Mouse (Mus musculus) embryonic facial prominence, embryonic 12.5 days (tissue): ENCODE measurements at regions not wholly inside any gene's neighbourhood (a gene's known extent, or its start where the extent isn't known, plus 50 kb on each side); places are given as distances from the start of the nearest gene placed in this dataset.

Experiments used
- ATAC-seq: fragments of 200-750 bp; cut with Nextera tagmentation; 2 replicates; pipeline ENCODE4 v1.8.0; 2017; ENCODE audit not compliant: insufficient number of reproducible peaks, insufficient read depth, low FRiP score, low TSS enrichment
- H3K27ac ChIP-seq: fragments of 300-500 bp; sonication (generic); 2 replicates; pipeline ENCODE4 v1.5.1; 2016; ENCODE audit warnings: mild to moderate bottlenecking
- H3K27me3 ChIP-seq: fragments of 300-500 bp; sonication (generic); 2 replicates; pipeline ENCODE4 v1.6.1; 2016; ENCODE audit warnings: mild to moderate bottlenecking, moderate library complexity
- H3K36me3 ChIP-seq: fragments of 300-500 bp; sonication (generic); 2 replicates; pipeline ENCODE4 v1.6.1; 2016; ENCODE audit warnings: mild to moderate bottlenecking
- H3K4me1 ChIP-seq: fragments of 300-500 bp; sonication (generic); 2 replicates; pipeline ENCODE4 v1.6.1; 2016
- H3K4me2 ChIP-seq: fragments of 300-500 bp; sonication (generic); replicated peaks from 2 replicates; pipeline ENCODE4 v1.6.1; 2016; ENCODE audit warnings: mild to moderate bottlenecking, moderate library complexity
- H3K4me3 ChIP-seq: fragments of 300-500 bp; sonication (generic); 2 replicates; pipeline ENCODE4 v1.5.1; 2016; ENCODE audit warnings: mild to moderate bottlenecking
- H3K9ac ChIP-seq: fragments of 300-500 bp; sonication (generic); 2 replicates; pipeline ENCODE4 v1.6.1; 2016; ENCODE audit warnings: mild to moderate bottlenecking, moderate library complexity
- H3K9me3 ChIP-seq: fragments of 300-500 bp; sonication (generic); 2 replicates; pipeline ENCODE4 v1.6.1; 2016; ENCODE audit warnings: mild to moderate bottlenecking, moderate library complexity
- WGBS: fragments of 180-500 bp; shearing (Covaris S2); methylation state at CpG from one replicate; pipeline ENCODE4 v1.1.7; 2016; 5-methylcytosine and 5-hydroxymethylcytosine counted together

DNA sequence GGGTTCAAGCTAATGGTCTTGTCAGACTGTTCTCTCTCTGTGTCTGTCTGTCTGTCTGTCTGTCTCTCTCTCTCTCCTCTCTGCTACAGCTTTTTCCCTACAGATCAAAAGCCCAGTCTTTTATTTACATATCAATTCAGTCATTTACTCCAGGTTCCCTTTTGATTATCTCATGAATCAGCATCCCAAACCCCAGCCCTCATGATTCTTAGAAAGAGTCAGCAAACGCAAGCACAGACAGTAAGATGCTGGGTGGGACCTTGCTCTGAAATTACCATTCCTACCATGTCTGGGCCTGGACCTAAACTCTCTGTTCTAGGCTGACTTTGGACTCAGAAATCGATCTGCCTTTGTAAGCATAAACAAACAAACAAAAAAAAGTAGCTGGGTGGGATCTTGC is 218.0 kb downstream of the Lrig3 start:
- no peak overlapping the region for H3K4me2 ChIP-seq
- no peak overlapping the region for H3K4me3 ChIP-seq
- peaks cover 3% of the 10 kb centered on the region; the same call in 1 of the 2 replicates for H3K9me3 ChIP-seq
- ATAC-seq: no peak
- H3K27ac ChIP-seq: no peak overlapping the region
- H3K36me3 ChIP-seq: no peaks in the 10 kb centered on the region
- WGBS: 78% methylated on average over 2 of the region's 2 CpGs
- no peaks in the 10 kb centered on the region for H3K4me1 ChIP-seq
- no peaks in the 10 kb centered on the region for H3K27me3 ChIP-seq
- H3K9ac ChIP-seq: no peak overlapping the region

DNA sequence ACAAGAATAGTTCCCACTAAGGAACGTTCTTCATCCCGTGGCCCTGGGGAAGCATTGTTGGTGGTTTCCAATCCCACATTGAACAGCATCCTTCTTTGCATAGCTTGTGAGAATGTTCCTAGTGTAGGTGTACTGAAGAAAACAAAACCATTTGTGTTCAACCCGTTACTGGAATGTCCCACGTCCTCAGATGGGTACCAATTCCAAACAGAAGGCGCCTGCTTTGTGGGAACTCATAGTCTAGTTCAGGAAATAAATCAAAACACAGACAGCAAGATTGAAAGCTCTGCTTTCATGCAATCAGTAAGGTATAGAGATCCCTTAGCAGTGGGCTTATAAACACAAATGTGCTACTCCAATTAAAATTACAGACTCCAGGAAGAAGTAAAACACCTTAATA is 219.4 kb downstream of the Lrig3 start:
- no peaks in the 10 kb centered on the region for H3K27me3 ChIP-seq
- WGBS: 86% methylated on average over 5 of the region's 5 CpGs
- H3K4me1 ChIP-seq: no peaks in the 10 kb centered on the region
- no peaks in the 10 kb centered on the region for H3K36me3 ChIP-seq
- peaks cover 3% of the 10 kb centered on the region; the same call in 1 of the 2 replicates for H3K9me3 ChIP-seq
- H3K4me3 ChIP-seq: no peak overlapping the region
- no peak for ATAC-seq
- H3K27ac ChIP-seq: no peak overlapping the region
- no peak overlapping the region for H3K9ac ChIP-seq
- H3K4me2 ChIP-seq: no peak overlapping the region

DNA sequence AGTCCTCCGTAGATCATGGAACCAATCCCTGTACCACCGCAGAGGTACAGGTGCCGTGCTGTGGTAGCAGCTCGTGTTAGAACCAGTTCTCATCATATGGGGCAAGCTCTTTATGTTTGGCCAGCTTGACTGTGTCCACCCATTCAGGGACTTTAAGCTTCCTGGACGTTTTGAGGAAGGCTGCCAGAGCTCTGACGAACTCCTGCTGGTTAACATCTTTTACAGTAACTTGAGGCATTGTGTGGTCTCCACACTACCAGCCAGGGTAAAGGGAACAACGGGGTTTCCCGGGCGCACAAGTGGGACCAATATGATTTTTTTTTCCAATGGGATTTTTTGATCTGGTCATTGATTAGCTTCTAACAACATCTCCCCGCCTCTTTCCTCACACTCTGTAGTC is 220.1 kb downstream of the Lrig3 start:
- ATAC-seq: no peak
- Histone ChIP-seq H3K4me3 (no peak overlapping the region), H3K27me3 (no peaks in the 10 kb centered on the region), H3K27ac (no peak overlapping the region), H3K4me2 (no peak overlapping the region), H3K4me1 (no peaks in the 10 kb centered on the region), H3K9me3 (peaks cover 3% of the 10 kb centered on the region; the same call in 1 of the 2 replicates), H3K9ac (no peak overlapping the region), H3K36me3 (no peaks in the 10 kb centered on the region)
- WGBS: 83% methylated on average over 10 of the region's 10 CpGs

DNA sequence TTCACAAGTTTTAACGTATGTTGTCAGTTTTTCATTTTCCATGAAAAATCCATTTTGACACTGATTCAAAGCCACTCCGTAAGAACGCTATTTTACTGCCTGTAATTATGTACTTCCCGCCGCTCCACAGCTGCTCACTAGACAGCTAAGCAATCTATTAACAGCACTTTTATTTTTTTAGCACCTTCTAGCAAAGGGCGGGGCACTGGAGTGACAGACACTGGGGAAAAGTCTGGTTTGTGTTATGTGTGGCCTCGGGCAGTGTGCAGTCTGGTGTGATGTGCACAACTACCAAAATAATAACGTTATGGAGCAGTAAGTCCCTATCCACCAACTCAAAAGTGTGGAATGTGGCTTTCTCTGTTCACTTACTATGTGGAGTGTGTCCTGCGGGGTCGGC is 223.0 kb downstream of the Lrig3 start:
- Histone ChIP-seq H3K9me3 (peaks cover 3% of the 10 kb centered on the region; the same call in 1 of the 2 replicates), H3K27me3 (no peaks in the 10 kb centered on the region), H3K4me1 (no peaks in the 10 kb centered on the region), H3K27ac (no peak overlapping the region), H3K36me3 (no peaks in the 10 kb centered on the region), H3K9ac (no peak overlapping the region), H3K4me3 (no peak overlapping the region), H3K4me2 (no peak overlapping the region)
- ATAC-seq: no peak
- 68% methylated on average over 10 of the region's 10 CpGs for WGBS
